Mouse (Mus musculus) spleen, postnatal 4 days (tissue): ENCODE measurements around the gene Rgs3.

Experiments used
- DNase-seq, 2 experiments: peaks; one replicate each; pipeline ENCODE4 v3.0.0; 2022; ENCODE audit warnings: low spot score in 2 of 2

Rgs3 gene

GRCm38 (mm10) chr4:62688142-62688541, 128.5 kb downstream of the Rgs3 start:
- DNase-seq: no peak

- no peak for DNase-seq
These were observed 131.3 kb downstream of the Rgs3 start for GRCm38 (mm10) chr4:62690997-62691396.

GRCm38 (mm10) chr4:62691625-62692024, 132.0 kb downstream of the Rgs3 start:
- DNase-seq: no peak

GRCm38 (mm10) chr4:62693839-62694238, 134.2 kb downstream of the Rgs3 start:
- DNase-seq: peak; percentile 37 to 79

- no peak for DNase-seq
These were observed 135.2 kb downstream of the Rgs3 start for GRCm38 (mm10) chr4:62694703-62695439.

- no peak for DNase-seq
These were observed 135.9 kb downstream of the Rgs3 start for GRCm38 (mm10) chr4:62695523-62695922.

- DNase-seq: peak in 1 of 2 experiments; percentile 40
These were observed 136.3 kb downstream of the Rgs3 start for GRCm38 (mm10) chr4:62695946-62696345.

- no peak for DNase-seq
These were observed 137.2 kb downstream of the Rgs3 start for GRCm38 (mm10) chr4:62696699-62697404.

- peak; percentile 72 to 87 for DNase-seq
These were observed 137.8 kb downstream of the Rgs3 start for GRCm38 (mm10) chr4:62697469-62697868.

- DNase-seq: no peak
These were observed 138.9 kb downstream of the Rgs3 start for GRCm38 (mm10) chr4:62698521-62698920.

GRCm38 (mm10) chr4:62699191-62699812, 139.7 kb downstream of the Rgs3 start:
- peak; percentile 61 to 72 for DNase-seq

- no peak for DNase-seq
These were observed 140.8 kb downstream of the Rgs3 start for GRCm38 (mm10) chr4:62700426-62700825.

- no peak for DNase-seq
These were observed 143.5 kb downstream of the Rgs3 start for GRCm38 (mm10) chr4:62703151-62703550.

- DNase-seq: no peak
These were observed 144.6 kb downstream of the Rgs3 start for GRCm38 (mm10) chr4:62704204-62704603.

- DNase-seq: no peak
These were observed 145.4 kb downstream of the Rgs3 start for GRCm38 (mm10) chr4:62705013-62705412.

GRCm38 (mm10) chr4:62705749-62706148, 146.1 kb downstream of the Rgs3 start:
- no peak for DNase-seq

- no peak for DNase-seq
These were observed 148.4 kb downstream of the Rgs3 start for GRCm38 (mm10) chr4:62708084-62708483.

- no peak for DNase-seq
These were observed 149.3 kb downstream of the Rgs3 start for GRCm38 (mm10) chr4:62708994-62709393.

GRCm38 (mm10) chr4:62709448-62709847, 149.8 kb downstream of the Rgs3 start:
- DNase-seq: no peak

- no peak for DNase-seq
These were observed 151.5 kb downstream of the Rgs3 start for GRCm38 (mm10) chr4:62711159-62711558.

GRCm38 (mm10) chr4:62711582-62711981, 151.9 kb downstream of the Rgs3 start:
- DNase-seq: no peak

GRCm38 (mm10) chr4:62720861-62721260, 161.2 kb downstream of the Rgs3 start:
- no peak for DNase-seq

GRCm38 (mm10) chr4:62722021-62722426, 162.4 kb downstream of the Rgs3 start:
- DNase-seq: no peak
